Mouse (Mus musculus): Measurements from ENCODE around the gene 2210408I21Rik. TPM values are rescaled to one million over a fixed set of nuclear protein-coding genes. Genes with fewer than 3 reads are reported as not detected.
A peak's percentile ranks its signal among the peaks of the same experiment; 100 is the strongest.

The 2210408I21Rik gene
- 1 to 10 TPM; 7.0 to 10.0 TPM for total RNA-seq (2021)
- long read RNA-seq, experiment 1, partial matches to known transcripts = 2 of 5 reads
- long read RNA-seq, experiment 1, other reads (novel, unspliced or antisense) = 0 of 5 reads
- long read RNA-seq, experiment 2, partial matches to known transcripts = 1 of 1 reads
- long read RNA-seq, experiment 2, other reads (novel, unspliced or antisense) = 0 of 1 reads

- DNase-seq = peak; percentile 92 to 93
Observed at GRCm38 (mm10) chr13:77134931-77135620, at the start of gene 2210408I21Rik, which contains the start of gene Slf1. 2210408I21Rik (plus strand) TSS chr13:77135540. Slf1 (minus strand) TSS chr13:77135473.

- peak in 1 of 2 experiments; percentile 3 for DNase-seq
Observed at GRCm38 (mm10) chr13:77092876-77093275, 42.5 kb upstream of the 2210408I21Rik start.

GRCm38 (mm10) chr13:77107734-77108133 is 27.6 kb upstream of the 2210408I21Rik start:
- DNase-seq = no peak

GRCm38 (mm10) chr13:77118695-77119094 is 16.6 kb upstream of the 2210408I21Rik start:
- no peak for DNase-seq

DNA sequence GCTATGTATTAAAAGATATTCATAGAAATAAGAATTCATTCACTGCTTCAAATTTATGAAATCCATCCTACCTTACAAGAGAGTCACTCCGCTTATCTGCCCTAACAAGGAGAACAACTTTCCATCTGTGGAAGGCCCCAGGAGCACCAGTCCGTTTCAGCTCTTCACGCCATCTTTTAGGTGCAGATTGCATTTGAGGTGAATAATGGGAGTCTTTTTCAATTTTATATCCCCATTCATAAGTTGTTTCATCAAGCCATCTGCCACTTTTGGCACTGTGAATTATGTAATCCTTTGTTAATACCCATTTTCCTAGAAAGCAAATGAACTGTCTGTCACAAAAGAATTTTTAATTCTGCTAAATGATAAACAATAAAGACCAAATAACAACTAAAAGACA is 10.2 kb upstream of the 2210408I21Rik start:
- DNase-seq = no peak

- DNase-seq = no peak
Observed at GRCm38 (mm10) chr13:77128240-77128639, 7.1 kb upstream of the 2210408I21Rik start.

- no peak for DNase-seq
Observed at GRCm38 (mm10) chr13:77131132-77131531, 4.2 kb upstream of the 2210408I21Rik start.

- no peak for DNase-seq
Observed at GRCm38 (mm10) chr13:77135621-77135981, 261 bp downstream of the 2210408I21Rik start.

DNA sequence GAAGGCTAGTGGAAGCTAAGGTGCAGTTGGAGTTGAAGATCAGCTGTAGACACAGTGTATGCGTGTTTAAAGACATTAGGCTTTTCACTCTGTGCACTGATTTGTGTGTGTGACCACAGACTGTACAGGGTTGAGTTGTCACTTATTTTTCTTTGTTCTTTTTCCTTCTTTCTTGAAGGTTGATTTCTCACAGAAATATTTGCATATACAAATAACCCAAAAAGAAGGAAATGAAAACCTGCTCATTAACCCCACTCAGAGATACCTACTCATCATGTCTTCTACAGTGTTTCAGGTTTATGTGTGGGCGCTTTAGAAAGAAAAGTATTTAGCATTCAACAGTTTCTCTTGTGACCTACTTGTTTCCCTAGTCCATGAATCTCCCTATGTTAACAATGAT is 5.5 kb downstream of the 2210408I21Rik start:
- no peak for DNase-seq

DNA sequence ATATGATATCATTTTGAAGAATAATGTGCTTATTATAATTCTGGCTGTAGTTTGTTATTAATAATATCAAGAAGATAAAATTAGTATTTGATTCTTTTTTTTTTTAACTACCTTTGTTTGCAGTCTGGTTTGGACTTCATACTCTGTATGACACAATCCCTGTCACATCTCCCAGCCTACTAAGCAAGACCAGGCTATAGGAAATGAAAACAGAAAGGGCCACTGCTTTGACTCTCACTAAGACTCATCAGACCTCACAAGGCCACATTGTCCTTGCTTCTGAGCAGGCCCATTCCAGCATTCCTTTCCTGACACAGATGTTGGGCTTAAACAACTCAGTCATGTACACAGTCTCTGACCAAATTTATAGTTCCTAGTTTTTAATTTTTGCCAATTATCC is 42.6 kb downstream of the 2210408I21Rik start:
- DNase-seq = peak; percentile 20 to 27

GRCm38 (mm10) chr13:77190606-77191005 is 55.3 kb downstream of the 2210408I21Rik start:
- DNase-seq = no peak

DNA sequence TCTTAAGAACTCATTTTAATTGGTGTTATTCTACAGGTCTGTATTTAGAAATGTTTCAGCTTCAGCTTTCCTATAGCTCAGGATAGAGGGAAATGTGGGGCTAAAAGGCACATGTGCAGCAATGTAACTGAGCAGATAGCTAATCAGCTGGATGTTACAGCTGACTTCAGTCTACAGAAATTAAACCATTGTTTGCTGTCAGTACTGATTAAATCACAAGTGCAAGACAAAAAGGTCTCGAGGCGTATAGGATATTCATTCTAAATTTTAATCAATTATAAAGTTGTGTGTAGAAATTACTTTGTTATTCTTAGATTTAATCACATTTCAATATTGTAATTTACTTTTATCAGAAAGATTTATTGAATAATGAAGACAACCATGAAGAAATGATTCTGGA is 56.9 kb downstream of the 2210408I21Rik start:
- DNase-seq = no peak

DNA sequence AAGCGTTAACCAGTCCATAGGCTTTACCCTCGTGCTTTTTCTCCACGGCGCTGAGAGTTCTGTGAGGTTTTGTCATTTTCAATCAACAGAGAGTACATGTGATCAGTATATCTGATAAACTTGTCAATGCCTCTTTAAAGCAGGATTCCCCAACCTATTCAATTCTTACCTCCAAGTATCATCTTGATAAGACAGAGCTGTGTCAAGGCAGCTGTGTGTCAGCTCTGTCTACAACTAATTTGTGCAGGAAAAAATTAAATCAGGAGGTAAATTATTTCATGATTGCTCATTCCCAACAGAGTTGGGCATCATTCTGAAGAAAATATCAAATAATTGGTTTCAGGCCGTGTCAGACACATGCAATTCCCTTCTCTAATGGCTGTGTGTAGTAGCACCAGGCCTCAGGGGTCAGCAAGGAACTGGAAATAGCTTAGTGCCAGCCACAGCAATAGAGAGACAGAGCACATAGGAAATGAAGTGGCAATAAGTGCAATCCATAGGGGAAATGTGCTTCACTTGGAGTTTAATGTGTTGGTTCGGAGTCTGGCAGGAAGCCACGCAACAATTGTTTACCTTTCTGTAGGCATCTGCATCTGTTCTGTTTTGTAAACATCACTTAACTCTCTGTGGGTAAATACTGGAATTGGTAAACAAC is 73.6 kb downstream of the 2210408I21Rik start:
- no peak for DNase-seq

GRCm38 (mm10) chr13:77213196-77213595 is 77.9 kb downstream of the 2210408I21Rik start:
- no peak for DNase-seq

- DNase-seq = no peak
Observed at GRCm38 (mm10) chr13:77215460-77215859, 80.1 kb downstream of the 2210408I21Rik start.

DNA sequence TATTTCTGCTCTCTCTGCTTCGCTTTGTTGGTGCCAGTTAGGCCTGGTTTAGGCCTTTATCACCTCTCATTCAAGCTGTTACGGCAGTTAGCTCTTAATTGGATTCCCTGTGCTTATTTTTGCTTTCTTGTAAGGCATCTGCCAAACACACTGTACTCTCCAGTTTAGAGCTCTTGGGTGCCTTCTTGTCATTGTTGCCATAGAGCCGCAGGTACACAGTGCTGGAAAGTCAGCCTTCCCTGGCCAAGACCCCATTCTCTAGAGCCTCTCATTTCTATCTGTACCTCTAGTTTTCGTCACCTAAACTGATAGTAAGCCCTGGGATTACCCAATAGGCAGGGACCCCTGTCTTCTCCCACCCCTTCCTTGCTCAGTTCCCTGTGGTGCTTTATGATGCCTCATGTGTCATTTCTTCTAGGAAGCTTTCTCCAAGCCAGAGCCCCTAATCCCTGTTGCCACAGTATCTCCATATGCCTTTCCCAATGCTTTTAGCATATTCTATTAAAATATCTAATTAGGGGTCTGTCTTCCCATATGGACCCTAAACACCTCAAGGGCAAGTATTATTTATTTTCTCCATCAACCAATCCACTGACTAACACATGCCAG is 82.4 kb downstream of the 2210408I21Rik start:
- no peak for DNase-seq

GRCm38 (mm10) chr13:77221072-77221471 is 85.7 kb downstream of the 2210408I21Rik start:
- DNase-seq = no peak

DNA sequence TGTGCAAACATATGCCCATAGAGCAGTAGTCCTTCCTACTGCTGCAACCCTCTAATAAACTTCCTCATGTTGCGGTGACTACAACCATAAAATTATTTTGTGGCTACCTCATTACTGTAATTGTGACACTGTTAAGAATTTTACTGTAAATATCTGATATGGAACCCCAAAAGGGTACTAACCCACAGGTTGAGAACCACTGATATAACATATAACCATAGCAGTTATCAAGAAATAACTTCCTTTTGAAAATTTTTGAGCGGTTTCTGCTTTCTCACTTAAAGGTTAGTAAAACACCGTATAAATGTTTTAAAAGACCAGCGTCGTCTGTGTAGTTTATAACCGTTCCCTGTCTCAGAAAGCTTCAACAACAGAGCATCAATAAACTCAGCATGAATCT is 121.2 kb downstream of the 2210408I21Rik start:
- DNase-seq = no peak

GRCm38 (mm10) chr13:77262715-77263338 is 127.5 kb downstream of the 2210408I21Rik start:
- no peak for DNase-seq

GRCm38 (mm10) chr13:77263400-77264179 is 128.2 kb downstream of the 2210408I21Rik start:
- no peak for DNase-seq

DNA sequence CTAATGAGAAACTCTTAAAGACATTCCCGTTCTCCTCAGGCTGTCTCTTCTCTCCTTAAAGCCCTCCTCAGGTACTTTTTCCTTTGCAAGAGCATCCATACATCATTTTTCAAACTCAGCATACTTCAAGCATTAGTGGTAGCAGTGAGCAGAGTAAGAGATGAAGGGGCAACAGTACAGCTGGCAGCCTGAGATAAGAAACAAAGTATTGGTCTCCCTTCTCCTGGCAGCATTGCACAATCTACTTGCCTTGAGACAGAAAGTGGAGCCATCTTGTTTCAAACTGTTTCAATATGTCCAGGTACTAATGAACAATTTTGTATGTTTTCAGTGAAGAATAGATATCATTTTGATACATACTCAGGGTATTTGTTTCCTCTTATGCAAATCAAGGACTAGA is 129.1 kb downstream of the 2210408I21Rik start:
- DNase-seq = no peak
